Mouse (Mus musculus) liver, embryonic 15.5 days (tissue): ENCODE data around the gene Vps16. TPM values are rescaled to one million over a fixed set of nuclear protein-coding genes. Genes with fewer than 3 reads are reported as not detected.

Experiments used
- ATAC-seq: fragments of 200-750 bp; cut with Nextera tagmentation; 2 replicates; pipeline ENCODE4 v1.8.0; 2017; ENCODE audit warnings: moderate number of reproducible peaks, mild to moderate bottlenecking, moderate library complexity; ENCODE audit not compliant: insufficient read depth
- H3K27ac ChIP-seq: fragments of 300-500 bp; sonication (generic); replicated peaks from 2 replicates; pipeline ENCODE4 v1.5.1; 2015; ENCODE audit warnings: mild to moderate bottlenecking, inconsistent platforms
- H3K27me3 ChIP-seq: fragments of 300-500 bp; sonication (generic); 2 replicates; pipeline ENCODE4 v1.6.1; 2015; ENCODE audit warnings: mild to moderate bottlenecking, inconsistent platforms
- H3K36me3 ChIP-seq: fragments of 300-500 bp; sonication (generic); replicated peaks from 2 replicates; pipeline ENCODE4 v1.6.1; 2015; ENCODE audit warnings: moderate library complexity, mild to moderate bottlenecking, inconsistent platforms
- H3K4me1 ChIP-seq: fragments of 300-500 bp; sonication (generic); replicated peaks from 2 replicates; pipeline ENCODE4 v1.6.1; 2015; ENCODE audit warnings: inconsistent platforms
- H3K4me2 ChIP-seq: fragments of 300-500 bp; sonication (generic); 2 replicates; pipeline ENCODE4 v1.6.1; 2015; ENCODE audit warnings: moderate library complexity, mild to moderate bottlenecking, inconsistent platforms
- H3K4me3 ChIP-seq: fragments of 300-500 bp; sonication (generic); replicated peaks from 2 replicates; pipeline ENCODE4 v1.5.1; 2015; ENCODE audit warnings: mild to moderate bottlenecking, inconsistent platforms
- H3K9ac ChIP-seq: fragments of 300-500 bp; sonication (generic); 2 replicates; pipeline ENCODE4 v1.6.1; 2015; ENCODE audit warnings: moderate library complexity, mild to moderate bottlenecking, inconsistent platforms
- H3K9me3 ChIP-seq: fragments of 300-500 bp; sonication (generic); replicated peaks from 2 replicates; pipeline ENCODE4 v1.6.1; 2016; ENCODE audit warnings: inconsistent platforms
- WGBS: fragments of 180-500 bp; shearing (Covaris S2); methylation state at CpG from one replicate; pipeline ENCODE4 v1.1.7; 2015; ENCODE audit warnings: mixed read lengths; ENCODE audit not compliant: insufficient replicate concordance; 5-methylcytosine and 5-hydroxymethylcytosine counted together
- polyA plus RNA-seq: library from polyadenylated mRNA; unstranded; fragments of >200 nt; fragmentation: Nextera tagmentation; extraction: Ambion mirVana; gene quantifications from 2 replicates; pipeline ENCODE4 v1.2.1, GENCODE M21; 2015

The Vps16 gene
- polyA plus RNA-seq, 1 experiment from 2014 or later = 35.0 TPM

- Histone ChIP-seq H3K9me3 (no peaks in the 10 kb centered on the region), H3K4me2 (no peak overlapping the region), H3K4me3 (no peak overlapping the region), H3K27ac (no peak overlapping the region), H3K4me1 (peaks cover 9% of the 10 kb centered on the region), H3K9ac (no peak overlapping the region), H3K27me3 (peaks cover 50% of the 10 kb centered on the region), H3K36me3 (no peaks in the 10 kb centered on the region)
- 63% methylated on average over 1 of the region's 1 CpGs for WGBS
- no peak for ATAC-seq
Measured at GRCm38 (mm10) chr2:130400046-130400445, 24.1 kb upstream of the Vps16 start.

DNA sequence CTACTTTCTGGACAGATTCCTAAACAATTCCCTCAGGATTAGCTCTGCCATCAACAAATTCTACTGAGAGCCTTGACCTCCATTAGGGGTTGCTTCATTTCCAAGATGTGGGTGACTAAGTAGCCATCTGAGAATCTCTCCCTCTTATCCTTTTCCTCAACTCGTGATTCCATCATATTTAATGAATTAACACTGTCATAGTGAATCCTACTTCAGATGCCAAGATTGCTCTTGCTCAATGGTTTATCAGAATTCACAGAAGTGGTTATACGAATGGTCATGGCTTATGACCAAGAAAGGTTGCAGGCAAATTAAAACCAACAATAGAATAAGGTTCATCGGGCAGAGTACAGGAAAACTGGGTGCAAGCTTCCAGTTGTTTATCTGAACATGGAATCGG is 22.2 kb upstream of the Vps16 start:
- 56% methylated on average over 4 of the region's 4 CpGs for WGBS
- Histone ChIP-seq H3K4me3 (no peak overlapping the region), H3K4me2 (no peak overlapping the region)

GRCm38 (mm10) chr2:130404939-130405338 is 19.2 kb upstream of the Vps16 start, which contains the start of the genes Gm28372 and 1700020A23Rik:
Gene Gm28372, plus strand, starts transcription at chr2:130405239.
Gene 1700020A23Rik, plus strand, starts transcription at chr2:130405259.
- no peaks in the 10 kb centered on the region for H3K36me3 ChIP-seq
- H3K27me3 ChIP-seq = peaks cover 5% of the 10 kb centered on the region; the same call in 1 of the 2 replicates
- H3K4me3 ChIP-seq = no peak within 1 kb of the TSS
- H3K4me2 ChIP-seq = no peak within 1 kb of the TSS
- 61% methylated on average over 1 of the region's 1 CpGs for WGBS
- ATAC-seq = no peak
- H3K27ac ChIP-seq = no peak within 1 kb of the TSS
- H3K9ac ChIP-seq = no peak within 1 kb of the TSS
- no peaks in the 10 kb centered on the region for H3K9me3 ChIP-seq
- H3K4me1 ChIP-seq = no peaks in the 10 kb centered on the region

More for the DNA sequence above, 22.2 kb upstream of the Vps16 start:
- Histone ChIP-seq H3K9me3 (no peaks in the 10 kb centered on the region), H3K36me3 (no peaks in the 10 kb centered on the region), H3K9ac (no peak overlapping the region), H3K27ac (no peak overlapping the region), H3K27me3 (peaks cover 34% of the 10 kb centered on the region), H3K4me1 (peaks cover 9% of the 10 kb centered on the region)
- no peak for ATAC-seq

DNA sequence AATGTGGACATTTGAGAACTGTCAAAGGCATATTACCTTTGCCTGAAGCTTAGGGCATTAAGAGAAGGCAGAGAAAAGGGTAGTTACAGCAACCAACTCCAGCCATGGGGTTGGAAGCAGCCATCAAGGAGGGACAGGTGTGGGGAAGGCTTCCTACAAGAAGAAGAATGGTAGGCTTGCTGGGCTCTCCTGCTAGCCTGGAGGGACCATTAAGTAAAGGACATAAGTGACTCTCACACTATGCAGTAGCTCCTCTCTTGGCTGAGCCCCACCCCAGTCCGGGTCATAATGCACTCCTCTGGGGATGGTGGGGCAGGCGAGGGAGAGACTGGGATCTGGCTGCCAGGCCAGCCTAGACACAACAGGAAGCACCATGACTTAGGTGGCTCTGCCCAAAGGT is 18.0 kb upstream of the Vps16 start, which contains the start of gene Tmem239:
Gene Tmem239, plus strand, starts transcription at position 301 of the 400 bp plus-strand sequence.
- Histone ChIP-seq H3K4me3 (no peak within 1 kb of the TSS), H3K36me3 (no peaks in the 10 kb centered on the region), H3K4me2 (no peak within 1 kb of the TSS), H3K27ac (no peak within 1 kb of the TSS), H3K9me3 (no peaks in the 10 kb centered on the region), H3K27me3 (0 out of 2 replicates have a peak, but pooled peaks cover 3% of the 10 kb centered on the region), H3K9ac (no peak within 1 kb of the TSS), H3K4me1 (no peaks in the 10 kb centered on the region)
- WGBS = 42% methylated on average over 2 of the region's 2 CpGs
- no peak for ATAC-seq

DNA sequence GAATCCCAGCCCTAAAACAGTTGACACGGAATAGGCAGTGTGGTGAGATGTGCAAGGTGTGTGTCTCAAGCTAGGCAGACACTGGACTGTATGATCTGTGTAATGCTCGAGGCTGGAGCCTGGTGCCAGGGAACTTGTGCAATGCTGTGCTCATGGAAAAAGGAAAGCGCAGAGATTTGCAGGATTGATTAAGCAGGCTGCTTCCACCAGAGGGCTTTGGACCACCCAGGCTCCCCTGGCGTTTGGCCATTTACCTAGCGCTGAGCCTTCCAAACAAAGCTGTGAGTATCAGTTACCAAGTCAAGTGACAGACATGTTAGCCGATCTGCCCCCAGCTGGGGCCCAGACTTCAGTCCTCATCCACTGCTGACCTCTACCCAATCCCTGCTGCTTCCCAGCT is 15.9 kb upstream of the Vps16 start:
- WGBS = 27% methylated on average over 6 of the region's 6 CpGs
- no peak for ATAC-seq
- no peaks in the 10 kb centered on the region for H3K27me3 ChIP-seq
- H3K4me2 ChIP-seq = no peak overlapping the region
- H3K27ac ChIP-seq = no peak overlapping the region
- no peaks in the 10 kb centered on the region for H3K9me3 ChIP-seq
- no peak overlapping the region for H3K4me3 ChIP-seq
- no peaks in the 10 kb centered on the region for H3K4me1 ChIP-seq
- no peaks in the 10 kb centered on the region for H3K36me3 ChIP-seq
- H3K9ac ChIP-seq = no peak overlapping the region

- Histone ChIP-seq H3K36me3 (no peaks in the 10 kb centered on the region), H3K4me1 (no peaks in the 10 kb centered on the region), H3K4me3 (no peak overlapping the region), H3K4me2 (no peak overlapping the region), H3K9ac (no peak overlapping the region), H3K27ac (no peak overlapping the region), H3K9me3 (no peaks in the 10 kb centered on the region), H3K27me3 (no peaks in the 10 kb centered on the region)
- no peak for ATAC-seq
- WGBS = 25% methylated on average over 16 of the region's 16 CpGs
Measured at GRCm38 (mm10) chr2:130411558-130412495, 12.3 kb upstream of the Vps16 start.

DNA sequence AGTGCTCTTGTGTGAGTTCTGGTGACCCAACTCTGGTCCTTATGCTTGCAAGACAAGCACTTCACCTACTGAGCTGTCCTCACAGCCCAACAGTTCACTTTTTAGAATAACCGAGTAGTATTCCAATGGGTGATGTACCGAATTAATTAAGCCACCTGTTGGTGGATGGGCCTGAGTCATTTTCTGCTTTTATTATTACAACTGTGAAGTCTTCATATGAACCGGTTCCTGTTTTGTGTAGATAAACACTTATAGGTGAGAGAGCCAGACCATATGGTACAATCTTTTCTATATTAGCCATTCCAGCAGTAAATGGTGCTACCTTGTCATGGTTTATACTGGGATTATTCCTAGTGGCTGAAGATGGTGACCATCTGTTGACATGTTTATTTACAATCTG is 11.4 kb upstream of the Vps16 start:
- H3K36me3 ChIP-seq = no peaks in the 10 kb centered on the region
- no peaks in the 10 kb centered on the region for H3K9me3 ChIP-seq
- no peak overlapping the region for H3K4me2 ChIP-seq
- H3K27me3 ChIP-seq = no peaks in the 10 kb centered on the region
- no peaks in the 10 kb centered on the region for H3K4me1 ChIP-seq
- H3K27ac ChIP-seq = no peak overlapping the region
- no peak overlapping the region for H3K4me3 ChIP-seq
- ATAC-seq = no peak
- no peak overlapping the region for H3K9ac ChIP-seq
- 57% methylated on average over 3 of the region's 3 CpGs for WGBS

DNA sequence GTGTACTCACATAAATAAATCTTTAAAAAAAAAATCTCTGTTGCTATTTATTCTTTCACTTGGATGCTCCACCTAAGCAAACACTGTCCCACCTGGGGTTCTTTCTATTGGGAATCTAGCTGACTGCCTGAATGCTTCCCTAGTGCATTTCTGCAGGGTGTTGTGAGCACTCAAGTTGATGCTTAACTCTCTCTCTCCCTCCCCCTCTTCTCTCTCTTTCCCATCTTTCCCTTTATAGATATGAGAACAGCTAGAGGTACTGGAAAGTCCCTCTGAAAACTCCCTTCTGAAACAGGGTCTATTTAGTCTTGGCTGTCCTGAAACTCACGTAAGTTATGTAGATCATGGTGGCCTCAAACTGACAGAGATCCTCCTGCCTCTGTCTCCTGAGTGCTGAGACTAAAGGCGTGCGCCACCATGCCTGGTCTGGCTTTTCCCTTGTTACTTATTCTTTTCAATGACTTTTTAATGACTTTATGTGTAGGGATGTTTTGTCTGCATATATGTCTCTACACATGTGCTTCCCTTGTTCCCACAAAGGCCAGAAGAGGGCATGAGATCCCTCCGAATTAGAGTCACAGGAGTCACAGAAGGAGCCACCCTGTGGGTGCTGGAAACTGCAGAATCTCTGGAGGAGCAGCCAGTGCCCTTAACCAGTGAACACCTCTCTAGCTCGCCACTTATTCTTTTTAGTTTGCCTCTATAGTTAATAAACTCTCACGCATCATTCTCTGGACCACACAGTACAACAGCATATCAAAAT is 9.9 kb upstream of the Vps16 start:
- H3K4me3 ChIP-seq = no peak overlapping the region
- no peak overlapping the region for H3K9ac ChIP-seq
- no peaks in the 10 kb centered on the region for H3K9me3 ChIP-seq
- H3K4me1 ChIP-seq = no peaks in the 10 kb centered on the region
- WGBS = 61% methylated on average over 6 of the region's 6 CpGs
- H3K27me3 ChIP-seq = no peaks in the 10 kb centered on the region
- H3K27ac ChIP-seq = no peak overlapping the region
- H3K4me2 ChIP-seq = no peak overlapping the region
- ATAC-seq = no peak
- 0 out of 2 replicates have a peak, but pooled peaks cover 4% of the 10 kb centered on the region for H3K36me3 ChIP-seq

GRCm38 (mm10) chr2:130421781-130422620 is 2.1 kb upstream of the Vps16 start:
- 81% methylated on average over 26 of the region's 26 CpGs for WGBS
- no peak overlapping the region for H3K27ac ChIP-seq
- no peak overlapping the region for H3K4me2 ChIP-seq
- H3K4me3 ChIP-seq = no peak overlapping the region
- no peaks in the 10 kb centered on the region for H3K27me3 ChIP-seq
- 0 out of 2 replicates have a peak, but pooled peaks cover 4% of the 10 kb centered on the region for H3K36me3 ChIP-seq
- H3K9ac ChIP-seq = no peak overlapping the region
- H3K4me1 ChIP-seq = peaks cover 37% of the 10 kb centered on the region
- no peaks in the 10 kb centered on the region; the same call in 1 of the 2 replicates for H3K9me3 ChIP-seq
- ATAC-seq = no peak

- Histone ChIP-seq H3K4me3 (peak overlapping the region; percentile 93), H3K4me1 (peaks cover 42% of the 10 kb centered on the region), H3K9me3 (no peaks in the 10 kb centered on the region; the same call in 1 of the 2 replicates), H3K9ac (peak overlapping the region; percentile 86), H3K27ac (peak overlapping the region; percentile 89), H3K4me2 (peak overlapping the region; percentile 99), H3K27me3 (no peaks in the 10 kb centered on the region), H3K36me3 (peaks cover 4% of the 10 kb centered on the region; the same call in 1 of the 2 replicates)
- ATAC-seq = peak; percentile 57
- WGBS = 14% methylated on average over 49 of the region's 49 CpGs
Measured at GRCm38 (mm10) chr2:130423397-130424125, 578 bp upstream of the Vps16 start.
